Mouse (Mus musculus) small intestine, adult 2 months (tissue): ENCODE measurements around the gene Cpne6. TPM values are rescaled to one million over a fixed set of nuclear protein-coding genes. Genes with fewer than 3 reads are reported as not detected.

Experiments
- H3K27ac ChIP-seq: fragments of 200-500 bp; 2 replicates; pipeline ENCODE4 v1.5.1; 2012; ENCODE audit warnings: low read depth, low read length, control low read depth, inconsistent platforms; ENCODE audit not compliant: insufficient read depth
- H3K27me3 ChIP-seq: fragments of 200-500 bp; 2 replicates; pipeline ENCODE4 v1.6.1; 2012; ENCODE audit warnings: mild to moderate bottlenecking, moderate library complexity, low read length, inconsistent platforms; ENCODE audit not compliant: control insufficient read depth, insufficient read depth
- H3K36me3 ChIP-seq: fragments of 200-500 bp; 2 replicates; pipeline ENCODE4 v1.6.1; 2012; ENCODE audit warnings: mild to moderate bottlenecking, low read length, control low read depth, inconsistent platforms; ENCODE audit not compliant: control insufficient read depth, insufficient read depth
- H3K4me1 ChIP-seq: fragments of 200-500 bp; 2 replicates; pipeline ENCODE4 v1.6.1; 2012; ENCODE audit warnings: low read length, inconsistent platforms, mixed read lengths; ENCODE audit not compliant: control insufficient read depth, insufficient read depth, insufficient read length
- H3K4me3 ChIP-seq: fragments of 200-500 bp; 2 replicates; pipeline ENCODE4 v1.5.1; 2012; ENCODE audit warnings: low read depth, mild to moderate bottlenecking, control low read depth, inconsistent platforms, low read length, moderate library complexity
- CTCF ChIP-seq: fragments of 200-500 bp; IDR thresholded peaks from 2 replicates; pipeline ENCODE4 v1.5.1; 2012; ENCODE audit warnings: low read depth, mild to moderate bottlenecking, control low read depth, inconsistent platforms, low read length, moderate library complexity, mixed read lengths; ENCODE audit not compliant: insufficient replicate concordance, insufficient read length; ENCODE audit errors: extremely low read depth
- POLR2A ChIP-seq: fragments of 200-500 bp; IDR thresholded peaks from 2 replicates; pipeline ENCODE4 v1.6.1; 2012; ENCODE audit warnings: low read depth, mild to moderate bottlenecking, control low read depth, inconsistent platforms, low read length, moderate library complexity
- WGBS: fragments of 180-500 bp; shearing (Covaris S2); methylation state at CpG from one replicate; pipeline ENCODE4 v1.1.7; 2018; 5-methylcytosine and 5-hydroxymethylcytosine counted together
- polyA plus RNA-seq: library from polyadenylated mRNA; depleted of rRNA; stranded (reverse); fragments of >200 nt; gene quantifications from 2 replicates; pipeline ENCODE4 v1.2.3, GENCODE M21; 2012

The Cpne6 gene
- polyA plus RNA-seq, 1 experiment, result not detected

GRCm38 (mm10) chr14:55540067-55540786 is 30.0 kb downstream of the Cpne6 start, which contains the start of gene Pck2:
Pck2 (plus strand) TSS chr14:55540266.
- Histone ChIP-seq H3K4me3 (peak within 1 kb of the TSS; percentile 88), H3K27me3 (no peaks in the 10 kb centered on the region), H3K4me1 (peaks cover 4% of the 10 kb centered on the region; the same call in 1 of the 2 replicates), H3K36me3 (peaks cover 5% of the 10 kb centered on the region; the same call in 1 of the 2 replicates), H3K27ac (peak within 1 kb of the TSS; percentile 82)
- WGBS, result under 1% methylated on average over 32 of the region's 32 CpGs
- TF ChIP-seq POLR2A (peak; percentile 59; the same call in 1 of the 2 replicates), CTCF (no peak)

- peak overlapping the region; percentile 88 for H3K4me3 ChIP-seq
- no peaks in the 10 kb centered on the region for H3K27me3 ChIP-seq
- H3K36me3 ChIP-seq, result peaks cover 8% of the 10 kb centered on the region
- H3K27ac ChIP-seq, result peak overlapping the region; percentile 82
- TF ChIP-seq CTCF (no peak), POLR2A (no peak)
- peaks cover 4% of the 10 kb centered on the region; the same call in 1 of the 2 replicates for H3K4me1 ChIP-seq
- 4% methylated on average over 10 of the region's 10 CpGs for WGBS
These were observed 30.6 kb downstream of the Cpne6 start for GRCm38 (mm10) chr14:55540787-55541321.

DNA sequence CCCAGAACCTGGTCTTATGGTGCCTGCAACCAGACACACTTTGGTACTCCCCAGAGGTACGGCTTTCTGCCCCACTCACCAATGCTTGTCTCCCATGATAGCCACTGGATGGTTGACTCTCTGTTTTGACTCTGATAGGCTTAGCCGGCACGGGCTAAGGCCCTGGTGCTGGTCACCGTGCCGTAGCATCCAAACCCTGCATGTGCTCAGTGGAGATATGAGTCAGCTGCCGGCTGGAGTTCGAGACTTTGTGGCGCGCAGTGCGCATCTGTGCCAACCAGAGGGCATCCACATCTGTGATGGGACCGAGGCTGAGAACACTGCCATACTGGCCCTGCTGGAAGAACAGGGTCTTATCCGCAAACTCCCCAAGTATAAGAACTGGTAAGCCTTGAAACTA is 32.0 kb downstream of the Cpne6 start:
- WGBS, result 98% methylated on average over 12 of the region's 12 CpGs
- TF ChIP-seq CTCF, result no peak
- TF ChIP-seq POLR2A, result no peak
- peaks cover 4% of the 10 kb centered on the region; the same call in 1 of the 2 replicates for H3K4me1 ChIP-seq
- H3K27me3 ChIP-seq, result no peaks in the 10 kb centered on the region
- no peak overlapping the region for H3K27ac ChIP-seq
- no peak overlapping the region for H3K4me3 ChIP-seq
- H3K36me3 ChIP-seq, result peaks cover 14% of the 10 kb centered on the region

- Histone ChIP-seq H3K4me3 (no peak overlapping the region), H3K36me3 (peaks cover 30% of the 10 kb centered on the region), H3K4me1 (peaks cover 4% of the 10 kb centered on the region; the same call in 1 of the 2 replicates), H3K27ac (no peak overlapping the region), H3K27me3 (no peaks in the 10 kb centered on the region)
- TF ChIP-seq POLR2A, result no peak
- TF ChIP-seq CTCF, result no peak
- WGBS, result 77% methylated on average over 9 of the region's 9 CpGs
These were observed 34.1 kb downstream of the Cpne6 start for GRCm38 (mm10) chr14:55544334-55544733.

- 79% methylated on average over 6 of the region's 6 CpGs for WGBS
- no peaks in the 10 kb centered on the region for H3K27me3 ChIP-seq
- TF ChIP-seq CTCF (no peak), POLR2A (no peak)
- peaks cover 4% of the 10 kb centered on the region; the same call in 1 of the 2 replicates for H3K4me1 ChIP-seq
- H3K36me3 ChIP-seq, result peaks cover 27% of the 10 kb centered on the region
- H3K27ac ChIP-seq, result no peak overlapping the region
- H3K4me3 ChIP-seq, result no peak overlapping the region
These were observed 39.9 kb downstream of the Cpne6 start for GRCm38 (mm10) chr14:55550191-55550590.

DNA sequence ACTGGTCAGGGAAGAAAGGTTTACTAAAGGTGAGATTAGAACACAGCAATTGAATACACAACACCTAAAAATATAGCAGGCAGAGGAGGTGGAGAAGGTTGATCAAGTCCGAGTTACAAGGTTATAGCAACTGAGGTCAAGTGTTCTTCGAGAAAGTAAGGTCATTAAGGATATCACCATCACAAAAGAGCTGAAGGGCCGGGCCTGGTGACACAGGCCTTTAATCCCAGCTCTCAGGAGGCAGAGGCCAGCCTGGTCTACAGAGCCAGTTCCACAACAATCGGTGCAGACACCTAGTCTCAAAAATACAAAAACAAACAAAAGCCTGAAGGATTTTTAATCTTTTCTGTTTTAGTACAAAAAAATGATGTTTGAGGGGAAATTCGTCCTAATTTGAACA is 41.1 kb downstream of the Cpne6 start:
- Histone ChIP-seq H3K27me3 (no peaks in the 10 kb centered on the region), H3K27ac (no peak overlapping the region), H3K4me3 (no peak overlapping the region), H3K36me3 (peaks cover 23% of the 10 kb centered on the region), H3K4me1 (peaks cover 4% of the 10 kb centered on the region; the same call in 1 of the 2 replicates)
- 82% methylated on average over 5 of the region's 5 CpGs for WGBS
- TF ChIP-seq POLR2A (no peak), CTCF (no peak)

DNA sequence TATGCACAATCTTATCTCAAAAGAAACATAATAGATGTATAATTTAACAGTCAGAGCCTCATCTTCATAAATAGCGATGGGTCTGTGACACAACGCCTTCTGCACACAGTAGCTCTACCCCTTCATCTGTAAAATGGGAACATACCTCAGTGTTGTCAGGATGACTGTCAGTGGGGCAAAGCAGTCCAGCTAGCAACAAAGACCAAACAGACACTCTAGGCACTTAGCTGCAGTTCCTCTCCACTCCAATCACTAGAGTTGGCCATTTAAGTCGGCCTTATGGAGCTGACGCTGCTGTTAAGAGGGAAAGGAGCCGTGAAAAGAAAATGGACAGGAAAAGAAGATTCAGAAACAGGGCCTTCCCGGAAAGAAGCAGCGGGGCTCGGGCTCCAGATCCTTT is 41.5 kb downstream of the Cpne6 start:
- H3K4me3 ChIP-seq, result no peak overlapping the region
- H3K4me1 ChIP-seq, result peaks cover 4% of the 10 kb centered on the region; the same call in 1 of the 2 replicates
- 90% methylated on average over 8 of the region's 8 CpGs for WGBS
- peaks cover 20% of the 10 kb centered on the region for H3K36me3 ChIP-seq
- TF ChIP-seq CTCF, result no peak
- TF ChIP-seq POLR2A, result no peak
- no peaks in the 10 kb centered on the region for H3K27me3 ChIP-seq
- H3K27ac ChIP-seq, result no peak overlapping the region
